Mouse (Mus musculus) liver, adult 2 months (tissue): Measurements from ENCODE around the gene Prickle2.

Source experiments
- CTCF ChIP-seq: fragments of 200-500 bp; IDR thresholded peaks from 2 replicates; pipeline ENCODE4 v1.5.1; 2011; ENCODE audit warnings: low read depth, low read length, control low read depth
- POLR2A ChIP-seq: fragments of 200-500 bp; IDR thresholded peaks from 2 replicates; pipeline ENCODE4 v1.6.1; 2011; ENCODE audit warnings: low read length, control low read depth; ENCODE audit not compliant: insufficient read depth; ENCODE audit errors: extremely low read depth

GRCm38 (mm10) chr6:92495500-92495899, 210.5 kb downstream of the Prickle2 start:
- TF ChIP-seq CTCF, result no peak
- TF ChIP-seq POLR2A, result no peak
